Mouse (Mus musculus) midbrain, embryonic 11.5 days (tissue): ENCODE data around the gene Ntrk3. TPM values are rescaled to one million over a fixed set of nuclear protein-coding genes. Genes with fewer than 3 reads are reported as not detected.

Source experiments
- ATAC-seq: fragments of 200-750 bp; cut with Nextera tagmentation; 2 replicates; pipeline ENCODE4 v1.8.0; 2017; ENCODE audit warnings: moderate TSS enrichment, moderate library complexity; ENCODE audit not compliant: low FRiP score
- DNase-seq: peaks from one replicate; pipeline ENCODE4 v3.0.0; 2015; ENCODE audit warnings: low spot score; ENCODE audit errors: missing footprints
- H3K27ac ChIP-seq: fragments of 300-500 bp; sonication (generic); 2 replicates; pipeline ENCODE4 v1.5.1; 2014; ENCODE audit warnings: low read depth, low read length
- H3K27me3 ChIP-seq: fragments of 300-500 bp; sonication (generic); 2 replicates; pipeline ENCODE4 v1.6.1; 2014; ENCODE audit warnings: mild to moderate bottlenecking, low read length, moderate library complexity, mixed read lengths; ENCODE audit not compliant: control insufficient read depth, insufficient read depth
- H3K36me3 ChIP-seq: fragments of 300-500 bp; sonication (generic); 2 replicates; pipeline ENCODE4 v1.6.1; 2014; ENCODE audit warnings: mild to moderate bottlenecking, low read length, moderate library complexity, mixed read lengths; ENCODE audit not compliant: control insufficient read depth, insufficient read depth
- H3K4me1 ChIP-seq: fragments of 300-500 bp; sonication (generic); 2 replicates; pipeline ENCODE4 v1.6.1; 2014; ENCODE audit warnings: low read length; ENCODE audit not compliant: control insufficient read depth, insufficient read depth
- H3K4me2 ChIP-seq: fragments of 300-500 bp; sonication (generic); 2 replicates; pipeline ENCODE4 v1.6.1; 2014; ENCODE audit warnings: mild to moderate bottlenecking, moderate library complexity
- H3K4me3 ChIP-seq: fragments of 300-500 bp; sonication (generic); 2 replicates; pipeline ENCODE4 v1.5.1; 2014; ENCODE audit warnings: low read depth, low read length
- H3K9ac ChIP-seq: fragments of 300-500 bp; sonication (generic); 2 replicates; pipeline ENCODE4 v1.6.1; 2014; ENCODE audit warnings: low read length
- H3K9me3 ChIP-seq: fragments of 300-500 bp; sonication (generic); 2 replicates; pipeline ENCODE4 v1.6.1; 2016; ENCODE audit warnings: low read length; ENCODE audit not compliant: control insufficient read depth
- WGBS: fragments of 180-500 bp; shearing (Covaris S2); extraction: QIAGEN DNeasy Blood & Tissue Kit; methylation state at CpG from one replicate; pipeline ENCODE4 v1.1.7; 2014; 5-methylcytosine and 5-hydroxymethylcytosine counted together
- polyA plus RNA-seq: library from polyadenylated mRNA; unstranded; fragments of >200 nt; fragmentation: Nextera tagmentation; extraction: Ambion mirVana; gene quantifications from 2 replicates; pipeline ENCODE4 v1.2.1, GENCODE M21; 2014

The Ntrk3 gene
- polyA plus RNA-seq, 1 experiment from 2014 or later: 3.6 TPM

DNA sequence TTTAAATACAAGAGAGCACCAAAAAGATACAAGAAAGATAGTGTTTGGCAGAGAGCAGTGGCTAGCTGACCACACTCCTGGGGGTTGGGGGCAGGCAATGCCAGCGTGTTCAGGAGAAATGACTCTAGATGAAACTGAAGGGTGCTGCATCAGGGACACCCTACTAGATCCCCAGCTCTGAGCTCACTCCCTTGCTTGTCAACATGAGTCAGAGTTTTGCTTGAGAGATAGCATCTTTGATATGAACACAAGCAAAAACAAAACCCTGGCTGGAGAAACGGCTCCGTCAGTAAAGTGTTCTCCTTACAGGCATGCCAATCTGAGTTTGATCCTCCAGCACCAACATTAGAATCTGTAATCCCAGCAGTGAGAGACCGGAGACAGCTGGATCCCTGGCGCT lies 189.1 kb downstream of the Ntrk3 start:
- no peaks in the 10 kb centered on the region for H3K36me3 ChIP-seq
- DNase-seq: peak; percentile 51
- ATAC-seq: no peak
- H3K4me2 ChIP-seq: no peak overlapping the region
- no peak overlapping the region for H3K9ac ChIP-seq
- H3K27me3 ChIP-seq: no peaks in the 10 kb centered on the region
- H3K27ac ChIP-seq: no peak overlapping the region
- no peak overlapping the region for H3K4me3 ChIP-seq
- 88% methylated on average over 5 of the region's 5 CpGs for WGBS
- H3K9me3 ChIP-seq: no peaks in the 10 kb centered on the region
- no peaks in the 10 kb centered on the region for H3K4me1 ChIP-seq

DNA sequence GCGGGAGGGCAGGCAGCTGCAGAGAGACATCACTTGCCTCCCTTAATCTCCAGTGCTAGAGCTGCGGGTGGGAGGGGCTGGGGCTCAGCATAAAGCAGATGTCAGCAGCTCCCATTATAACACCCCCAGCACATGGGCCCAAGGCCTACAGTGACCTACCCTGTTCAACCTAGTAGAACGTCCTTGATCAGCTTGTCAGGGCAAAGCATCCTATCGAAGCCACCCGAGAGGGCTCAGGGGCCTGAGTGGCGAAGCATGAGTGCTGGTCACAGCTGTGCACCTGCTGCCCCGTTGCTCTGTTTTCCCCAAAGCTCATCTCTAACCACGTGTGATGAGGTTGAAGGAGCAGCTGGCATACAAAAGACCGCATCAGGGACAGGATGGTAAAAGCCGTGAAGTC lies 191.3 kb downstream of the Ntrk3 start:
- Histone ChIP-seq H3K4me1 (no peaks in the 10 kb centered on the region), H3K9ac (no peak overlapping the region), H3K4me2 (no peak overlapping the region), H3K36me3 (no peaks in the 10 kb centered on the region), H3K9me3 (no peaks in the 10 kb centered on the region), H3K27me3 (no peaks in the 10 kb centered on the region), H3K4me3 (no peak overlapping the region), H3K27ac (no peak overlapping the region)
- DNase-seq: no peak
- WGBS: 55% methylated on average over 10 of the region's 10 CpGs
- peak; percentile 64 for ATAC-seq

DNA sequence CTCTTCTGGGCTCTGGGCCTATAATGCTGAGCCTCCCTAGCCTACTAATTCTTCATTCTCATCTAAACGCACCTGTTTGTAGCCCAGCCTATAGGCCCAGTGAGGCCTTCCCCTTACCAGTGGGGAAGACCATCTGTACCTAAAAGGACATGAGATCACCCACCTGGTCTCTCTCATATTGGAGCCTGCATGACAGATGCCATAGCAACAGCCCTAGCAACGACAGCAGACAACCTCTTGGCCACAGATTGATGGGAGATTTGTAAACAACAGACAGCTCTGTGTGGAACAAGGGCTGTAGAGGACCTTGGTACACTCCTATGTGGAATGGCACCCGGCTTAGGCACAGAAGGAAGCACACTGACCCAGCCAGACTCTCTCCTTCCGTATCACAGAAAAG lies 195.3 kb downstream of the Ntrk3 start:
- DNase-seq: no peak
- ATAC-seq: no peak
- Histone ChIP-seq H3K36me3 (no peaks in the 10 kb centered on the region), H3K27ac (no peak overlapping the region), H3K9ac (no peak overlapping the region), H3K27me3 (no peaks in the 10 kb centered on the region), H3K4me3 (no peak overlapping the region), H3K9me3 (no peaks in the 10 kb centered on the region), H3K4me2 (no peak overlapping the region), H3K4me1 (no peaks in the 10 kb centered on the region)
- WGBS: 73% methylated on average over 4 of the region's 4 CpGs

- Histone ChIP-seq H3K9ac (no peak overlapping the region), H3K4me1 (no peaks in the 10 kb centered on the region), H3K4me2 (no peak overlapping the region), H3K9me3 (no peaks in the 10 kb centered on the region), H3K27me3 (no peaks in the 10 kb centered on the region), H3K36me3 (no peaks in the 10 kb centered on the region), H3K4me3 (no peak overlapping the region), H3K27ac (no peak overlapping the region)
- ATAC-seq: no peak
- DNase-seq: no peak
- WGBS: 53% methylated on average over 6 of the region's 6 CpGs
Measured at GRCm38 (mm10) chr7:78530286-78530685, 207.5 kb downstream of the Ntrk3 start.

GRCm38 (mm10) chr7:78528008-78528407 lies 209.8 kb downstream of the Ntrk3 start:
- no peak for DNase-seq
- H3K36me3 ChIP-seq: no peaks in the 10 kb centered on the region
- no peaks in the 10 kb centered on the region for H3K9me3 ChIP-seq
- H3K9ac ChIP-seq: no peak overlapping the region
- H3K4me3 ChIP-seq: no peak overlapping the region
- no peak for ATAC-seq
- no peaks in the 10 kb centered on the region for H3K4me1 ChIP-seq
- no peaks in the 10 kb centered on the region for H3K27me3 ChIP-seq
- no peak overlapping the region for H3K27ac ChIP-seq
- 63% methylated on average over 3 of the region's 3 CpGs for WGBS
- H3K4me2 ChIP-seq: no peak overlapping the region

GRCm38 (mm10) chr7:78527564-78527963 lies 210.2 kb downstream of the Ntrk3 start:
- peak; percentile 58; the same call in 1 of the 2 replicates for ATAC-seq
- no peak overlapping the region for H3K4me3 ChIP-seq
- peak; percentile 87 for DNase-seq

GRCm38 (mm10) chr7:78520243-78520927 lies 217.4 kb downstream of the Ntrk3 start:
- H3K4me1 ChIP-seq: no peaks in the 10 kb centered on the region
- no peak overlapping the region for H3K4me3 ChIP-seq
- H3K36me3 ChIP-seq: no peaks in the 10 kb centered on the region
- DNase-seq: no peak
- WGBS: 89% methylated on average over 9 of the region's 9 CpGs
- H3K9ac ChIP-seq: no peak overlapping the region
- H3K27me3 ChIP-seq: no peaks in the 10 kb centered on the region
- H3K9me3 ChIP-seq: no peaks in the 10 kb centered on the region
- no peak overlapping the region for H3K27ac ChIP-seq
- no peak overlapping the region for H3K4me2 ChIP-seq
- ATAC-seq: no peak

More at GRCm38 (mm10) chr7:78527564-78527963, 210.2 kb downstream of the Ntrk3 start:
- Histone ChIP-seq H3K4me2 (no peak overlapping the region), H3K27me3 (no peaks in the 10 kb centered on the region), H3K36me3 (no peaks in the 10 kb centered on the region), H3K9ac (no peak overlapping the region), H3K4me1 (no peaks in the 10 kb centered on the region), H3K27ac (no peak overlapping the region), H3K9me3 (no peaks in the 10 kb centered on the region)
- WGBS: 40% methylated on average over 4 of the region's 4 CpGs

- no peaks in the 10 kb centered on the region for H3K36me3 ChIP-seq
- no peaks in the 10 kb centered on the region for H3K9me3 ChIP-seq
- ATAC-seq (no peak), DNase-seq (no peak)
- no peak overlapping the region for H3K27ac ChIP-seq
- no peak overlapping the region for H3K4me3 ChIP-seq
- no peak overlapping the region for H3K4me2 ChIP-seq
- no peak overlapping the region for H3K9ac ChIP-seq
- 93% methylated on average over 3 of the region's 3 CpGs for WGBS
- H3K4me1 ChIP-seq: no peaks in the 10 kb centered on the region
- no peaks in the 10 kb centered on the region for H3K27me3 ChIP-seq
Measured at GRCm38 (mm10) chr7:78519689-78520088, 218.1 kb downstream of the Ntrk3 start.

GRCm38 (mm10) chr7:78518760-78519363 lies 218.9 kb downstream of the Ntrk3 start:
- no peaks in the 10 kb centered on the region for H3K9me3 ChIP-seq
- no peak overlapping the region for H3K4me2 ChIP-seq
- ATAC-seq (no peak), DNase-seq (no peak)
- H3K27me3 ChIP-seq: no peaks in the 10 kb centered on the region
- no peak overlapping the region for H3K27ac ChIP-seq
- no peak overlapping the region for H3K4me3 ChIP-seq
- no peaks in the 10 kb centered on the region for H3K4me1 ChIP-seq
- no peak overlapping the region for H3K9ac ChIP-seq
- H3K36me3 ChIP-seq: no peaks in the 10 kb centered on the region
- 87% methylated on average over 5 of the region's 5 CpGs for WGBS
